Mouse (Mus musculus) activated CD4-positive, CD25-positive, alpha-beta regulatory T cell, adult 4 months (primary cell): ENCODE measurements around the gene Klk13. TPM values are rescaled to one million over a fixed set of nuclear protein-coding genes. Genes with fewer than 3 reads are reported as not detected.
"Not testable (repeated sequence)": the region's sequence is repeated elsewhere in the genome, so short reads cannot be mapped to it uniquely, and the experiment has no call there.

Experiments used
- ATAC-seq: one replicate; pipeline ENCODE4 v1.8.0; 2017
- polyA plus RNA-seq, 2 experiments: library from polyadenylated mRNA; unstranded; fragments of 100-300 nt; shearing (Covaris generic); gene quantifications; one replicate each; pipeline ENCODE4 v1.2.1; 2017

Klk13 gene
- polyA plus RNA-seq: not detected

- ATAC-seq: no peak
These were observed at the start of gene Klk13 for GRCm38 (mm10) chr7:43712267-43712666. Gene Klk13 (plus strand): TSS chr7:43712567.

- ATAC-seq: no peak
These were observed 49.6 kb upstream of the Klk13 start for GRCm38 (mm10) chr7:43662804-43663203.

GRCm38 (mm10) chr7:43667221-43667620 is 45.1 kb upstream of the Klk13 start:
- ATAC-seq: not testable (repeated sequence)

GRCm38 (mm10) chr7:43668582-43668981 is 43.8 kb upstream of the Klk13 start:
- no peak for ATAC-seq

- ATAC-seq: no peak
These were observed 41.1 kb upstream of the Klk13 start for GRCm38 (mm10) chr7:43671064-43671808.

- ATAC-seq: peak; percentile 98
These were observed 40.4 kb upstream of the Klk13 start, which contains the start of gene Ctu1 for GRCm38 (mm10) chr7:43671809-43672580. Gene Ctu1 (plus strand): TSS chr7:43672016.

GRCm38 (mm10) chr7:43672581-43673260 is 39.6 kb upstream of the Klk13 start:
- no peak for ATAC-seq

GRCm38 (mm10) chr7:43675091-43675490 is 37.3 kb upstream of the Klk13 start:
- ATAC-seq: no peak

GRCm38 (mm10) chr7:43678517-43678916 is 33.9 kb upstream of the Klk13 start:
- ATAC-seq: no peak

GRCm38 (mm10) chr7:43680960-43681359 is 31.4 kb upstream of the Klk13 start:
- ATAC-seq: peak; percentile 40

- ATAC-seq: not testable (repeated sequence)
These were observed 29.9 kb upstream of the Klk13 start for GRCm38 (mm10) chr7:43682511-43682910.

GRCm38 (mm10) chr7:43685088-43685487 is 27.3 kb upstream of the Klk13 start:
- ATAC-seq: no peak

GRCm38 (mm10) chr7:43690118-43690517 is 22.2 kb upstream of the Klk13 start, which contains the start of gene Klk14:
Gene Klk14 (plus strand): TSS chr7:43690418.
- no peak for ATAC-seq

GRCm38 (mm10) chr7:43710031-43710430 is 2.3 kb upstream of the Klk13 start:
- ATAC-seq: no peak

- no peak for ATAC-seq
These were observed 550 bp downstream of the Klk13 start for GRCm38 (mm10) chr7:43712917-43713316.

- no peak for ATAC-seq
These were observed 1.5 kb downstream of the Klk13 start for GRCm38 (mm10) chr7:43713741-43714351.

GRCm38 (mm10) chr7:43747788-43748187 is 35.4 kb downstream of the Klk13 start:
- ATAC-seq: no peak

GRCm38 (mm10) chr7:43752806-43753205 is 40.4 kb downstream of the Klk13 start:
- no peak for ATAC-seq

GRCm38 (mm10) chr7:43766484-43766883 is 54.1 kb downstream of the Klk13 start:
- ATAC-seq: no peak

GRCm38 (mm10) chr7:43768597-43768996 is 56.2 kb downstream of the Klk13 start, which contains the start of gene Klk12:
Gene Klk12 (plus strand): TSS chr7:43768897.
- ATAC-seq: no peak

- ATAC-seq: no peak
These were observed 57.3 kb downstream of the Klk13 start for GRCm38 (mm10) chr7:43769636-43770035.

- no peak for ATAC-seq
These were observed 58.3 kb downstream of the Klk13 start for GRCm38 (mm10) chr7:43770701-43771100.

GRCm38 (mm10) chr7:43771916-43772315 is 59.5 kb downstream of the Klk13 start:
- ATAC-seq: no peak
